Mouse (Mus musculus) stomach, postnatal 0 days (tissue): ENCODE measurements around the gene Foxp2. TPM values are rescaled to one million over a fixed set of nuclear protein-coding genes. Genes with fewer than 3 reads are reported as not detected.

Experiments
- ATAC-seq: fragments of 200-750 bp; cut with Nextera tagmentation; 2 replicates; pipeline ENCODE4 v1.8.0; 2017; ENCODE audit not compliant: low FRiP score, low TSS enrichment
- DNase-seq: peaks from one replicate; pipeline ENCODE4 v3.0.0-alpha.2; 2016; ENCODE audit warnings: low spot score
- H3K27ac ChIP-seq: fragments of 300-500 bp; sonication (generic); replicated peaks from 2 replicates; pipeline ENCODE4 v1.5.1; 2014; ENCODE audit warnings: mild to moderate bottlenecking, control low read depth
- H3K27me3 ChIP-seq: fragments of 300-500 bp; sonication (generic); 2 replicates; pipeline ENCODE4 v1.6.1; 2014; ENCODE audit warnings: low read length; ENCODE audit not compliant: control insufficient read depth, insufficient read depth
- H3K36me3 ChIP-seq: fragments of 300-500 bp; sonication (generic); 2 replicates; pipeline ENCODE4 v1.6.1; 2014; ENCODE audit warnings: low read length, mixed read lengths; ENCODE audit not compliant: control insufficient read depth, insufficient read depth
- H3K4me1 ChIP-seq: fragments of 300-500 bp; sonication (generic); replicated peaks from 2 replicates; pipeline ENCODE4 v1.6.1; 2014; ENCODE audit warnings: antibody characterized with exemption; ENCODE audit not compliant: control insufficient read depth, insufficient read depth
- H3K4me2 ChIP-seq: fragments of 300-500 bp; sonication (generic); replicated peaks from 2 replicates; pipeline ENCODE4 v1.6.1; 2014; ENCODE audit warnings: low read depth, mild to moderate bottlenecking, control low read depth, moderate library complexity
- H3K4me3 ChIP-seq: fragments of 300-500 bp; sonication (generic); 2 replicates; pipeline ENCODE4 v1.5.1; 2014; ENCODE audit warnings: low read depth, low read length, control low read depth
- H3K9ac ChIP-seq: fragments of 300-500 bp; sonication (generic); 2 replicates; pipeline ENCODE4 v1.6.1; 2014; ENCODE audit warnings: mild to moderate bottlenecking, low read length, control low read depth, mixed read lengths
- H3K9me3 ChIP-seq: fragments of 300-500 bp; sonication (generic); 2 replicates; pipeline ENCODE4 v1.6.1; 2016; ENCODE audit warnings: low read length; ENCODE audit not compliant: control insufficient read depth
- CTCF ChIP-seq: IDR thresholded peaks from 2 replicates; pipeline ENCODE4 v1.5.1; 2016; ENCODE audit warnings: antibody characterized with exemption, low read depth, mild to moderate bottlenecking, moderate library complexity
- EP300 ChIP-seq: optimal IDR thresholded peaks from 2 replicates; pipeline ENCODE3; 2016; ENCODE audit warnings: antibody characterized with exemption
- WGBS: fragments of 180-500 bp; shearing (Covaris S2); extraction: QIAGEN DNeasy Blood & Tissue Kit; methylation state at CpG from one replicate; pipeline ENCODE4 v1.1.7; 2014; 5-methylcytosine and 5-hydroxymethylcytosine counted together
- polyA plus RNA-seq: library from polyadenylated mRNA; unstranded; fragments of >200 nt; fragmentation: Nextera tagmentation; extraction: Ambion mirVana; gene quantifications from 2 replicates; pipeline ENCODE4 v1.2.1, GENCODE M21; 2015

Gene Foxp2
- polyA plus RNA-seq, 1 experiment from 2014 or later, result 11.0 TPM

- Histone ChIP-seq H3K36me3 (no peaks in the 10 kb centered on the region), H3K27ac (no peak overlapping the region), H3K4me3 (no peak overlapping the region), H3K27me3 (no peaks in the 10 kb centered on the region), H3K9me3 (no peaks in the 10 kb centered on the region), H3K4me1 (no peaks in the 10 kb centered on the region), H3K9ac (no peak overlapping the region), H3K4me2 (no peak overlapping the region)
- no peak for ATAC-seq
- no peak for DNase-seq
- TF ChIP-seq CTCF (no peak), EP300 (no peak)
Observed at GRCm38 (mm10) chr6:14922704-14923103, 21.6 kb downstream of the Foxp2 start.

GRCm38 (mm10) chr6:14924976-14925489 is 23.9 kb downstream of the Foxp2 start:
- Histone ChIP-seq H3K36me3 (no peaks in the 10 kb centered on the region), H3K4me3 (no peak overlapping the region), H3K9ac (no peak overlapping the region), H3K27me3 (no peaks in the 10 kb centered on the region), H3K27ac (no peak overlapping the region), H3K4me2 (no peak overlapping the region), H3K4me1 (no peaks in the 10 kb centered on the region), H3K9me3 (no peaks in the 10 kb centered on the region)
- TF ChIP-seq CTCF (no peak), EP300 (no peak)
- no peak for ATAC-seq
- no peak for DNase-seq
- WGBS, result 83% methylated on average over 4 of the region's 4 CpGs

GRCm38 (mm10) chr6:14951060-14951459 is 49.9 kb downstream of the Foxp2 start:
- no peaks in the 10 kb centered on the region for H3K27me3 ChIP-seq
- no peak for DNase-seq
- 82% methylated on average over 6 of the region's 6 CpGs for WGBS
- no peak for ATAC-seq
- H3K9me3 ChIP-seq, result no peaks in the 10 kb centered on the region
- H3K36me3 ChIP-seq, result no peaks in the 10 kb centered on the region
- TF ChIP-seq CTCF (no peak), EP300 (no peak)
- no peak overlapping the region for H3K27ac ChIP-seq
- H3K4me3 ChIP-seq, result no peak overlapping the region
- H3K4me1 ChIP-seq, result no peaks in the 10 kb centered on the region
- H3K4me2 ChIP-seq, result no peak overlapping the region
- H3K9ac ChIP-seq, result no peak overlapping the region

GRCm38 (mm10) chr6:14952731-14953130 is 51.6 kb downstream of the Foxp2 start:
- Histone ChIP-seq H3K4me2 (no peak overlapping the region), H3K9ac (no peak overlapping the region), H3K36me3 (no peaks in the 10 kb centered on the region), H3K27ac (no peak overlapping the region), H3K4me3 (no peak overlapping the region), H3K4me1 (no peaks in the 10 kb centered on the region), H3K27me3 (no peaks in the 10 kb centered on the region), H3K9me3 (no peaks in the 10 kb centered on the region)
- 45% methylated on average over 4 of the region's 4 CpGs for WGBS
- ATAC-seq (no peak), DNase-seq (no peak)
- TF ChIP-seq EP300 (no peak), CTCF (no peak)

GRCm38 (mm10) chr6:14977042-14977441 is 75.9 kb downstream of the Foxp2 start:
- Histone ChIP-seq H3K9ac (no peak overlapping the region), H3K4me3 (no peak overlapping the region), H3K36me3 (no peaks in the 10 kb centered on the region), H3K4me2 (no peak overlapping the region), H3K4me1 (no peaks in the 10 kb centered on the region), H3K27me3 (no peaks in the 10 kb centered on the region), H3K9me3 (no peaks in the 10 kb centered on the region), H3K27ac (no peak overlapping the region)
- DNase-seq, result no peak
- TF ChIP-seq EP300 (peak; percentile 34), CTCF (no peak)
- WGBS, result 22% methylated on average over 3 of the region's 3 CpGs
- ATAC-seq, result no peak

GRCm38 (mm10) chr6:14978201-14978600 is 77.1 kb downstream of the Foxp2 start:
- no peak for ATAC-seq
- H3K27ac ChIP-seq, result no peak overlapping the region
- 75% methylated on average over 5 of the region's 5 CpGs for WGBS
- H3K4me2 ChIP-seq, result no peak overlapping the region
- H3K4me3 ChIP-seq, result no peak overlapping the region
- H3K9ac ChIP-seq, result no peak overlapping the region
- DNase-seq, result no peak
- H3K36me3 ChIP-seq, result no peaks in the 10 kb centered on the region
- H3K4me1 ChIP-seq, result no peaks in the 10 kb centered on the region
- no peak for TF ChIP-seq EP300
- no peak for TF ChIP-seq CTCF
- H3K27me3 ChIP-seq, result no peaks in the 10 kb centered on the region
- no peaks in the 10 kb centered on the region for H3K9me3 ChIP-seq
